Mouse (Mus musculus) embryonic facial prominence, embryonic 15.5 days (tissue): Measurements from ENCODE around the gene Ttc39d. TPM values are rescaled to one million over a fixed set of nuclear protein-coding genes. Genes with fewer than 3 reads are reported as not detected.
"Not testable (repeated sequence)": the region's sequence is repeated elsewhere in the genome, so short reads cannot be mapped to it uniquely, and the experiment has no call there.

Experiments
- ATAC-seq: fragments of 200-750 bp; cut with Nextera tagmentation; 2 replicates; pipeline ENCODE4 v1.8.0; 2017; ENCODE audit warnings: low read depth, moderate TSS enrichment; ENCODE audit not compliant: insufficient number of reproducible peaks, low FRiP score, low TSS enrichment
- H3K27ac ChIP-seq: fragments of 300-500 bp; sonication (generic); replicated peaks from 2 replicates; pipeline ENCODE4 v1.5.1; 2015; ENCODE audit warnings: mild to moderate bottlenecking, inconsistent platforms
- H3K27me3 ChIP-seq: fragments of 300-500 bp; sonication (generic); 2 replicates; pipeline ENCODE4 v1.6.1; 2015; ENCODE audit warnings: inconsistent platforms
- H3K36me3 ChIP-seq: fragments of 300-500 bp; sonication (generic); 2 replicates; pipeline ENCODE4 v1.6.1; 2015; ENCODE audit warnings: mild to moderate bottlenecking, inconsistent platforms
- H3K4me1 ChIP-seq: fragments of 300-500 bp; sonication (generic); 2 replicates; pipeline ENCODE4 v1.6.1; 2015; ENCODE audit warnings: inconsistent platforms
- H3K4me2 ChIP-seq: fragments of 300-500 bp; sonication (generic); replicated peaks from 2 replicates; pipeline ENCODE4 v1.6.1; 2015; ENCODE audit warnings: mild to moderate bottlenecking, inconsistent platforms
- H3K4me3 ChIP-seq: fragments of 300-500 bp; sonication (generic); replicated peaks from 2 replicates; pipeline ENCODE4 v1.5.1; 2015; ENCODE audit warnings: mild to moderate bottlenecking, inconsistent platforms
- H3K9ac ChIP-seq: fragments of 300-500 bp; sonication (generic); 2 replicates; pipeline ENCODE4 v1.6.1; 2015; ENCODE audit warnings: inconsistent platforms
- H3K9me3 ChIP-seq: fragments of 300-500 bp; sonication (generic); replicated peaks from 2 replicates; pipeline ENCODE4 v1.6.1; 2016; ENCODE audit warnings: inconsistent platforms
- WGBS: fragments of 180-500 bp; shearing (Covaris S2); methylation state at CpG from one replicate; pipeline ENCODE4 v1.1.7; 2015; 5-methylcytosine and 5-hydroxymethylcytosine counted together
- polyA plus RNA-seq: library from polyadenylated mRNA; unstranded; fragments of >200 nt; fragmentation: Nextera tagmentation; extraction: Ambion mirVana; gene quantifications from 2 replicates; pipeline ENCODE4 v1.2.1, GENCODE M21; 2015

Gene Ttc39d
- polyA plus RNA-seq, 1 experiment from 2014 or later, result 0.52 TPM

- ATAC-seq, result no peak
- Histone ChIP-seq H3K27me3 (no peaks in the 10 kb centered on the region), H3K27ac (no peak overlapping the region), H3K36me3 (peaks cover 56% of the 10 kb centered on the region), H3K4me2 (no peak overlapping the region), H3K4me1 (peaks cover 9% of the 10 kb centered on the region; the same call in 1 of the 2 replicates), H3K9me3 (no peaks in the 10 kb centered on the region), H3K4me3 (no peak overlapping the region), H3K9ac (no peak overlapping the region)
- WGBS, result 87% methylated on average over 3 of the region's 3 CpGs
These were observed 8.0 kb upstream of the Ttc39d start for GRCm38 (mm10) chr17:80199160-80199778.

- peak overlapping the region; percentile 72 for H3K4me2 ChIP-seq
- WGBS, result 13% methylated on average over 5 of the region's 5 CpGs
- peaks cover 26% of the 10 kb centered on the region for H3K36me3 ChIP-seq
- no peak for ATAC-seq
- H3K9ac ChIP-seq, result peak overlapping the region; percentile 98
- peak overlapping the region; percentile 96 for H3K4me3 ChIP-seq
- H3K27ac ChIP-seq, result no peak overlapping the region; the same call in 1 of the 2 replicates
- no peaks in the 10 kb centered on the region for H3K9me3 ChIP-seq
- H3K27me3 ChIP-seq, result no peaks in the 10 kb centered on the region
- H3K4me1 ChIP-seq, result peaks cover 14% of the 10 kb centered on the region
These were observed 1.6 kb upstream of the Ttc39d start for GRCm38 (mm10) chr17:80205657-80206056.

- under 1% methylated on average over 36 of the region's 36 CpGs for WGBS
- H3K9ac ChIP-seq, result peak overlapping the region; percentile 98
- ATAC-seq, result peak; percentile 67
- H3K9me3 ChIP-seq, result no peaks in the 10 kb centered on the region
- peak overlapping the region; percentile 96 for H3K4me3 ChIP-seq
- peak overlapping the region; percentile 99 for H3K27ac ChIP-seq
- H3K36me3 ChIP-seq, result peaks cover 26% of the 10 kb centered on the region
- peak overlapping the region; percentile 72 for H3K4me2 ChIP-seq
- no peaks in the 10 kb centered on the region for H3K27me3 ChIP-seq
- peaks cover 14% of the 10 kb centered on the region for H3K4me1 ChIP-seq
These were observed 974 bp upstream of the Ttc39d start for GRCm38 (mm10) chr17:80206301-80206670.

- not testable (repeated sequence) for H3K9me3 ChIP-seq, H3K4me1 ChIP-seq, H3K27ac ChIP-seq, H3K36me3 ChIP-seq, H3K27me3 ChIP-seq, H3K4me2 ChIP-seq, H3K9ac ChIP-seq, H3K4me3 ChIP-seq, ATAC-seq
- WGBS, result 87% methylated on average over 4 of the region's 4 CpGs
These were observed 6.7 kb downstream of the Ttc39d start for GRCm38 (mm10) chr17:80213998-80214397.

DNA sequence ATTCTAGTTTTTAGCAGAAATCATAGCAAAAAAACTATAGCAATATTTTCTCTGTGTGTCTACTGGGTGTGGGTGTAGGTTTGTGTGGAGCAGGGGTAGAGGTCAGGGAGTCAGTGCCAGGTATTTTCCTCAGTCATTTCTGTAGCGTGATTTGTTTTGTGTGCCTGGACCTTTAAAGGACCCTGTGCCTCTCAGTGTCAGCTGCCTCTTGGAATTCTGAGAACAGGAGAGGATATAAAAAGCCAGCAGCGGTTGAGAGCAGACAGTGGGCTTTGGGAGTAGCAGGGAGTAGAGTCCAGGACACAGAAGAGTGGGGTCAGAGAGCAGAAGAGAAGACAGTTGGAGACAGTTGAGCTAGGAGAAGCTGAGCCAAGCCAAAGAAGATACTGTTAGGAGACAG, 12.9 kb downstream of the Ttc39d start:
- Histone ChIP-seq H3K4me2 (no peak overlapping the region), H3K36me3 (no peaks in the 10 kb centered on the region), H3K4me1 (peaks cover 4% of the 10 kb centered on the region; the same call in 1 of the 2 replicates), H3K27ac (no peak overlapping the region), H3K9me3 (no peaks in the 10 kb centered on the region), H3K4me3 (no peak overlapping the region), H3K27me3 (no peaks in the 10 kb centered on the region), H3K9ac (no peak overlapping the region)
- no peak for ATAC-seq
- 74% methylated on average over 2 of the region's 2 CpGs for WGBS

DNA sequence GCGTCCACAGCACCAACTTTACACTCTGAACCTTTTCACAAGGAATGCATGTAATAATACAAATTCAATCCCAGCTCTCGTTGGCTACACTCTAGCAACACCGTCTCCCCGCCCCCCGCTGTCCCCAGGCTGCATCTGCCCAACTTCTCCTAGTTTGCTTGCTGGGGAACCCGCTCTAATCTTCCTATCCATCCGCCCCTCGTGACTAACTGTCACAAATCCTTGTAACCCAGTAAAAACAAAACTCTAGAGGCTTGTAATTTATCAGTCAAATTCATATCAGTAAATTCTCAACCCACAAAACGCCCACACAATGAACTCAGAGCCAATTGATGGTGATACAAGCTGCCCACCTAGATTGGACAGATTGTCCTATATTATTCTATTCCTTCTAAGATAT, 13.9 kb downstream of the Ttc39d start:
- no peak for ATAC-seq
- H3K4me2 ChIP-seq, result no peak overlapping the region
- H3K27ac ChIP-seq, result no peak overlapping the region
- H3K36me3 ChIP-seq, result no peaks in the 10 kb centered on the region
- WGBS, result 56% methylated on average over 9 of the region's 9 CpGs
- H3K9me3 ChIP-seq, result no peaks in the 10 kb centered on the region
- H3K4me3 ChIP-seq, result no peak overlapping the region
- no peak overlapping the region for H3K9ac ChIP-seq
- H3K27me3 ChIP-seq, result no peaks in the 10 kb centered on the region
- H3K4me1 ChIP-seq, result peaks cover 5% of the 10 kb centered on the region; the same call in 1 of the 2 replicates

GRCm38 (mm10) chr17:80221890-80222628, 14.8 kb downstream of the Ttc39d start:
- no peak overlapping the region for H3K9ac ChIP-seq
- ATAC-seq, result no peak
- H3K27ac ChIP-seq, result no peak overlapping the region
- peaks cover 5% of the 10 kb centered on the region; the same call in 1 of the 2 replicates for H3K4me1 ChIP-seq
- H3K36me3 ChIP-seq, result no peaks in the 10 kb centered on the region
- 73% methylated on average over 3 of the region's 3 CpGs for WGBS
- H3K4me2 ChIP-seq, result no peak overlapping the region
- no peaks in the 10 kb centered on the region for H3K9me3 ChIP-seq
- H3K27me3 ChIP-seq, result no peaks in the 10 kb centered on the region
- H3K4me3 ChIP-seq, result no peak overlapping the region

DNA sequence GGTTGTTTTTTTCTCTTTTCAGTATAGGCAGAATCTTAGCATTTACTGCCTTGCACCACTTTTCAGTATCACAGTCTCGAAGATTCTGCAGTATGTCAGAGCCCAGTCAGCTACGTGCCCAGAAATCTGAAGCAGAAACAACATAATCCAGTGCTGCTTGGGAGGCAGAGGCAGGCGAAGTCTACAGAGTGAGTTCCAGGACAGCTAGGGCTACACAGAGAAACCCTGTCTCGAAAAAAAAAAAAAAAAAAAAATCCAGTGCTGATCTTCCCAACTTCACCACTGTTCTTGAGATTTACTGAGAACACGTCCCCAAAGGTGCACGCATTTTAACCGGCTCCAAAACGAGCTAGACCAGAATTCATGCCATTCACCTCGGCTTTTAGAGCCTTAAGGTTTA, 16.6 kb downstream of the Ttc39d start:
- peak overlapping the region; percentile 56; the same call in 1 of the 2 replicates for H3K9ac ChIP-seq
- peaks cover 12% of the 10 kb centered on the region; the same call in 1 of the 2 replicates for H3K36me3 ChIP-seq
- peak overlapping the region; percentile 91 for H3K27ac ChIP-seq
- no peaks in the 10 kb centered on the region for H3K9me3 ChIP-seq
- H3K27me3 ChIP-seq, result no peaks in the 10 kb centered on the region
- no peak for ATAC-seq
- 5% methylated on average over 9 of the region's 9 CpGs for WGBS
- H3K4me3 ChIP-seq, result peak overlapping the region; percentile 59
- peak overlapping the region; percentile 61 for H3K4me2 ChIP-seq
- H3K4me1 ChIP-seq, result peaks cover 5% of the 10 kb centered on the region; the same call in 1 of the 2 replicates

DNA sequence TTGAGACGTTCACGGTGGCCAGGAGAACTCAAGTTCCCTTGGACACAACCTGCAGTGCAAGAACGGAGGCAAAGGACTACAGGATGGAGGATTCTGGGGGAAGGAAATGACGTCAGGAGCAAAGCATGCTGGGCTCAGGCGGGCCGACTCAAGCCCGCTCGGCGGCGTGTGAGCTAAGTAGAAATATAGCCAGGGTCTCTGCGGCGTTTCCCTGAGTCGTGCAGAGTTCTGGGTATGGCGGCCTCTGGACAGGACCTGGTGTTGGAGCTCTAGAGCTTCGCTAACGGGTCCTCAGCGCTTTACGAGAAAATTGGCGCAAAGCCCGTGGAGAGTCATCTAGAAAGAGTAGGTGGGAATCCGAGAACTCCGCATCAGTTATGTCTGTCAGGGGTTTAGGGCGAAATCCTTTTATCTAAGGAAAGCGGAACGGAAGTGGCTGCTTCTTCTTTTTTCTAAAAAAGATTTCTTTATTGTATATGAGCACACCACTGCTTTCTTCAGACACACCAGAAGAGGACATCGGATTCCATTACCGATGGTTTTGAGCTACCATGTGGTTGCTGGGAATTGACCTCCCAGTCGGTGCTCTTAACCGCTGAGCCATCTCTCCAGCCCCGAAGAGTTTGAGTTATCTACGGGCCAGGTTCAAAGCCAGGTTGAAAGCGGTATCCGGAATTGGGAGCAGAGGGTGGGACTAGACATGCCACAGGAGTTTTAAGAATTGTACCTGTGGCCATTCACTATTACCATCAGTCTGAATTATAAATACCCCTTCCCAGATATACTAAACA, 17.3 kb downstream of the Ttc39d start, which contains the start of gene Gemin6:
Gene Gemin6, plus strand, starts transcription at position 116 of the 791 bp plus-strand sequence.
- ATAC-seq, result peak; percentile 95
- Histone ChIP-seq H3K4me1 (peaks cover 5% of the 10 kb centered on the region; the same call in 1 of the 2 replicates), H3K27ac (peak within 1 kb of the TSS; percentile 91), H3K4me3 (peak within 1 kb of the TSS; percentile 59), H3K9me3 (no peaks in the 10 kb centered on the region), H3K4me2 (peak within 1 kb of the TSS; percentile 61), H3K36me3 (peaks cover 18% of the 10 kb centered on the region; the same call in 1 of the 2 replicates), H3K9ac (peak within 1 kb of the TSS; percentile 56), H3K27me3 (no peaks in the 10 kb centered on the region)
- under 1% methylated on average over 33 of the region's 33 CpGs for WGBS

- H3K9me3 ChIP-seq, H3K27me3 ChIP-seq, H3K4me1 ChIP-seq, ATAC-seq: not testable (repeated sequence)
- Histone ChIP-seq H3K36me3 (peaks cover 18% of the 10 kb centered on the region; the same call in 1 of the 2 replicates), H3K9ac (peak overlapping the region; percentile 56; the same call in 1 of the 2 replicates), H3K4me3 (peak overlapping the region; percentile 59), H3K4me2 (peak overlapping the region; percentile 61), H3K27ac (peak overlapping the region; percentile 91; the same call in 1 of the 2 replicates)
- 47% methylated on average over 5 of the region's 5 CpGs for WGBS
These were observed 17.9 kb downstream of the Ttc39d start for GRCm38 (mm10) chr17:80225142-80225541.

- H3K4me3 ChIP-seq, result no peak overlapping the region
- no peak overlapping the region for H3K4me2 ChIP-seq
- 90% methylated on average over 2 of the region's 2 CpGs for WGBS
- H3K36me3 ChIP-seq, result peaks cover 18% of the 10 kb centered on the region; the same call in 1 of the 2 replicates
- peaks cover 5% of the 10 kb centered on the region; the same call in 1 of the 2 replicates for H3K4me1 ChIP-seq
- ATAC-seq, result no peak
- no peak overlapping the region for H3K9ac ChIP-seq
- H3K27me3 ChIP-seq, result no peaks in the 10 kb centered on the region
- H3K27ac ChIP-seq, result no peak overlapping the region
- H3K9me3 ChIP-seq, result no peaks in the 10 kb centered on the region
These were observed 22.1 kb downstream of the Ttc39d start for GRCm38 (mm10) chr17:80229396-80229795.
